ENCODE assay signal across 11 mouse cellular contexts in the genomic region with DNA sequence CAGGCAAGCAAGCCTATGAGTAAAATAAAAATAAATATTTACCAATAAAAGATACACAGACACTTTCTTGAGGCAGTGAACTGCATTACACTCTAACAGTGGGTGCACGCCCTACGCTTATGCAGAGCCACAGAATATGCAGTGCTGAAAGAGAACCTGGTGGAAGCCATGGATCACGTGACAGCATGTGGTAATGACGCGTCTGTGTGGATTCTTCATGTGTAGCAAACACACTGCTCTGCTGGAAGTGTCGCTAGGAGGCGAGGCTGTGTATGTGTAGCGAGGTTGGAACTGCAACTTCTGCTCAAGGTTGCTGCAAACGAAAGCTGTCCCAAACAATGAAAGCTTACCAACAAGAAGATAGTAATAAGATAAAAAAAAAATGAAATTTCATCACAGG.
DNase-seq lines count a peak whose midpoint lies in the region; ATAC-seq lines count a peak whose summit lies in the region.
"Had no signal": no experiment of that assay in that cellular context is flagged by ENCODE, and none has a peak within 500 bp of the region (broad histone marks: within the 10 kb centered on the region; RNA-seq: fewer than 3 reads in every experiment).

No protein-coding gene starts in this region.

- peaks cover 15% of the 10 kb centered on the region for H3K4me1 ChIP-seq in kidney, embryonic 15.5 days
- peaks cover 52% of the 10 kb centered on the region for H3K4me1 ChIP-seq in forebrain, embryonic 14.5 days (ENCODE audit: control insufficient read depth, insufficient read depth, low read length)
- H3K4me1 ChIP-seq in midbrain, embryonic 14.5 days (ENCODE audit: control insufficient read depth, insufficient read depth, low read length) = peaks cover 62% of the 10 kb centered on the region
- H3K4me1 ChIP-seq in kidney, embryonic 16.5 days (ENCODE audit: insufficient read depth, low read length) = peaks cover 11% of the 10 kb centered on the region

- H3K9me3 ChIP-seq in kidney, embryonic 15.5 days (replicated peaks) = no peaks in the 10 kb centered on the region
- no peaks in the 10 kb centered on the region for H3K9me3 ChIP-seq in forebrain, embryonic 14.5 days (replicated peaks; ENCODE audit: control insufficient read depth, low read length)
- no peaks in the 10 kb centered on the region for H3K9me3 ChIP-seq in midbrain, embryonic 14.5 days (ENCODE audit: control insufficient read depth, low read length)
- no peaks in the 10 kb centered on the region for H3K9me3 ChIP-seq in kidney, embryonic 16.5 days (ENCODE audit: low read length)
- H3K9me3 ChIP-seq: lung, embryonic 15.5 days had no signal

- H3K4me2 ChIP-seq in kidney, embryonic 15.5 days = no peak overlapping the region
- H3K4me2 ChIP-seq in forebrain, embryonic 14.5 days (ENCODE audit: low read length) = no peak overlapping the region
- H3K4me2 ChIP-seq in midbrain, embryonic 14.5 days (ENCODE audit: low read length) = no peak overlapping the region
- no peak overlapping the region for H3K4me2 ChIP-seq in kidney, embryonic 16.5 days (replicated peaks; ENCODE audit: low read depth, low read length)
- H3K4me2 ChIP-seq: lung, embryonic 15.5 days had no signal

- no peak overlapping the region for H3K4me3 ChIP-seq in kidney, embryonic 15.5 days (replicated peaks)
- H3K4me3 ChIP-seq in forebrain, embryonic 14.5 days (ENCODE audit: low read depth, low read length) = no peak overlapping the region
- H3K4me3 ChIP-seq in midbrain, embryonic 14.5 days (replicated peaks; ENCODE audit: low read depth, low read length) = no peak overlapping the region
- no peak overlapping the region for H3K4me3 ChIP-seq in kidney, embryonic 16.5 days (ENCODE audit: low read length)
- H3K4me3 ChIP-seq: lung, embryonic 15.5 days had no signal

- no peaks in the 10 kb centered on the region for H3K27me3 ChIP-seq in kidney, embryonic 15.5 days
- no peaks in the 10 kb centered on the region for H3K27me3 ChIP-seq in forebrain, embryonic 14.5 days (replicated peaks; ENCODE audit: control insufficient read depth, insufficient read depth, low read length)
- H3K27me3 ChIP-seq in midbrain, embryonic 14.5 days (ENCODE audit: control insufficient read depth, insufficient read depth, low read length) = no peaks in the 10 kb centered on the region
- H3K27me3 ChIP-seq in kidney, embryonic 16.5 days (ENCODE audit: insufficient read depth, low read length) = no peaks in the 10 kb centered on the region
- H3K27me3 ChIP-seq: lung, embryonic 15.5 days had no signal

- WGBS in kidney, embryonic 15.5 days = 89% methylated on average over 9 of the region's 9 CpGs
- 85% methylated on average over 9 of the region's 9 CpGs for WGBS in forebrain, embryonic 14.5 days
- 82% methylated on average over 9 of the region's 9 CpGs for WGBS in midbrain, embryonic 14.5 days
- 85% methylated on average over 9 of the region's 9 CpGs for WGBS in kidney, embryonic 16.5 days

- no peak for ATAC-seq in kidney, embryonic 15.5 days (replicated peaks; ENCODE audit: low FRiP score)
- no peak for ATAC-seq in forebrain, embryonic 14.5 days
- ATAC-seq in midbrain, embryonic 14.5 days (ENCODE audit: low FRiP score, low TSS enrichment) = no peak
- no peak for ATAC-seq in kidney, embryonic 16.5 days (ENCODE audit: low FRiP score, low TSS enrichment)

- no peaks in the 10 kb centered on the region for H3K36me3 ChIP-seq in kidney, embryonic 15.5 days
- H3K36me3 ChIP-seq in forebrain, embryonic 14.5 days (ENCODE audit: control insufficient read depth, insufficient read depth, low read length) = no peaks in the 10 kb centered on the region
- H3K36me3 ChIP-seq in midbrain, embryonic 14.5 days (ENCODE audit: control insufficient read depth, insufficient read depth, low read length) = no peaks in the 10 kb centered on the region; the same call in 1 of the 2 replicates
- H3K36me3 ChIP-seq in kidney, embryonic 16.5 days (ENCODE audit: insufficient read depth, low read length) = no peaks in the 10 kb centered on the region
- H3K36me3 ChIP-seq: lung, embryonic 15.5 days had no signal

- no peak for DNase-seq in kidney, postnatal 14 days
- peak; percentile 25 for DNase-seq in 416B (ENCODE audit: low read depth)
- DNase-seq in forebrain, embryonic 14.5 days (ENCODE audit: low spot score) = peak; percentile 50
- DNase-seq in midbrain, embryonic 14.5 days = no peak
- DNase-seq in frontal cortex, postnatal 14 days (ENCODE audit: low spot score in 2 of 2) = no peak
- no peak for DNase-seq in adrenal gland, postnatal 10 days
- DNase-seq: layer of hippocampus, adult 9-11 months; thymus, postnatal 14 days had no signal

- 0 out of 2 replicates have a peak overlapping the region, but pooled peaks have one; percentile 56 for H3K27ac ChIP-seq in kidney, embryonic 15.5 days
- H3K27ac ChIP-seq in forebrain, embryonic 14.5 days (ENCODE audit: low read depth, low read length) = peak overlapping the region; percentile 94
- H3K27ac ChIP-seq in midbrain, embryonic 14.5 days (replicated peaks; ENCODE audit: low read depth, low read length) = peak overlapping the region; percentile 92
- no peak overlapping the region for H3K27ac ChIP-seq in kidney, embryonic 16.5 days (ENCODE audit: low read length)
- H3K27ac ChIP-seq: lung, embryonic 15.5 days had no signal

- no peak overlapping the region for H3K9ac ChIP-seq in kidney, embryonic 15.5 days
- no peak overlapping the region for H3K9ac ChIP-seq in forebrain, embryonic 14.5 days (ENCODE audit: low read length)
- no peak overlapping the region for H3K9ac ChIP-seq in midbrain, embryonic 14.5 days (replicated peaks; ENCODE audit: low read length)
- H3K9ac ChIP-seq in kidney, embryonic 16.5 days (replicated peaks; ENCODE audit: low read length) = no peak overlapping the region
- H3K9ac ChIP-seq: lung, embryonic 15.5 days had no signal

Comparison
In these comparisons a context has a peak if more than half of its experiments do, and no peak if none do; other contexts are left out.
1. DNase-seq: peak in 416B (single experiment) and forebrain, embryonic 14.5 days (single experiment); none in kidney, postnatal 14 days (single experiment), midbrain, embryonic 14.5 days (single experiment), frontal cortex, postnatal 14 days (0 of 2) and adrenal gland, postnatal 10 days (single experiment).